8 mouse cellular contexts compared by ENCODE assay signal in the genomic region with DNA sequence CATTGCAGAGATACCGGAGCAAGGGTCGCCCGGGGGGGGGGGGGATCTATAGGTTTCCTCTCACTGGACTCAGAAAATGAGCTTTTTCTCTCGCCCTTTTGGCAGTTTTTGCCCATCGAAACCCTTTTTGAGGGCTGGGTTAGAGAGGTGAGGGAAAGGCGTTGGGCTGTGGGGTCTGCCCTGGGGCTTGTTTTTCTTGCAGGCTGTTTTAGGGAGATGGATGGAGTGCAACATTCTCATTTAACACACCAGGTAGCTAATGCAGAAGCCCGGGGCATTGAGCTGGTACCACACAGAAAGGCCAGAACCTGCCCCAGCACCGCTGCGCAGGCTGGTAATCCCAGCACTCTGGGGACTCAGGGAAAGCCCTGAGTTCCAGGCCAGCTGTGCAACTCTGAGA. TPM values are rescaled to one million over a fixed set of nuclear protein-coding genes. Genes with fewer than 3 reads are reported as not detected.
DNase-seq lines count a peak whose midpoint lies in the region; ATAC-seq and TF ChIP-seq lines count a peak whose summit lies in the region.

No protein-coding gene starts in this region.

- WGBS in heart, embryonic 10.5 days: 25% methylated on average over 9 of the region's 9 CpGs
- WGBS in forebrain, embryonic 11.5 days: 25% methylated on average over 9 of the region's 9 CpGs
- WGBS in kidney, postnatal 0 days: 35% methylated on average over 9 of the region's 9 CpGs
- WGBS in neural tube, embryonic 14.5 days: 22% methylated on average over 9 of the region's 9 CpGs

- no peak for ATAC-seq in G1E (ENCODE audit: extremely low read depth, insufficient number of reproducible peaks, low FRiP score, poor library complexity, severe bottlenecking)
- no peak for ATAC-seq in forebrain, embryonic 11.5 days (replicated peaks; ENCODE audit: low FRiP score)
- ATAC-seq in kidney, postnatal 0 days (replicated peaks; ENCODE audit: low FRiP score, low read depth): no peak
- no peak for ATAC-seq in neural tube, embryonic 14.5 days (ENCODE audit: low read depth)

- peak overlapping the region; percentile 45; the same call in 1 of the 2 replicates for H3K4me2 ChIP-seq in forebrain, embryonic 11.5 days (ENCODE audit: low read depth, low read length, severe bottlenecking)
- H3K4me2 ChIP-seq in kidney, postnatal 0 days (ENCODE audit: low read length): peak overlapping the region; percentile 54
- H3K4me2 ChIP-seq in neural tube, embryonic 14.5 days (ENCODE audit: low read depth, low read length): peak overlapping the region; percentile 47

- peak overlapping the region; percentile 69 for H3K4me3 ChIP-seq in heart, embryonic 10.5 days
- peak overlapping the region; percentile 71; the same call in 1 of the 2 replicates for H3K4me3 ChIP-seq in G1E (ENCODE audit: low read depth, low read length)
- peak overlapping the region; percentile 60 for H3K4me3 ChIP-seq in forebrain, embryonic 11.5 days (ENCODE audit: low read depth, low read length)
- H3K4me3 ChIP-seq in kidney, postnatal 0 days (replicated peaks; ENCODE audit: low read depth, low read length): peak overlapping the region; percentile 68
- H3K4me3 ChIP-seq in neural tube, embryonic 14.5 days (ENCODE audit: low read depth, low read length): peak overlapping the region; percentile 55

- peak overlapping the region; percentile 83 for H3K27ac ChIP-seq in heart, embryonic 10.5 days
- peak overlapping the region; percentile 78 for H3K27ac ChIP-seq in forebrain, embryonic 11.5 days (ENCODE audit: low read depth, low read length)
- peak overlapping the region; percentile 64 for H3K27ac ChIP-seq in kidney, postnatal 0 days
- peak overlapping the region; percentile 93 for H3K27ac ChIP-seq in neural tube, embryonic 14.5 days (ENCODE audit: low read depth, low read length)

- H3K9me3 ChIP-seq in heart, embryonic 10.5 days: no peaks in the 10 kb centered on the region
- H3K9me3 ChIP-seq in G1E (replicated peaks): no peaks in the 10 kb centered on the region
- no peaks in the 10 kb centered on the region for H3K9me3 ChIP-seq in forebrain, embryonic 11.5 days (ENCODE audit: control insufficient read depth, low read length)
- H3K9me3 ChIP-seq in kidney, postnatal 0 days (replicated peaks; ENCODE audit: low read length): no peaks in the 10 kb centered on the region
- H3K9me3 ChIP-seq in neural tube, embryonic 14.5 days (ENCODE audit: control insufficient read depth, low read length): no peaks in the 10 kb centered on the region

- peaks cover 27% of the 10 kb centered on the region for H3K36me3 ChIP-seq in heart, embryonic 10.5 days
- H3K36me3 ChIP-seq in G1E (replicated peaks): no peaks in the 10 kb centered on the region
- H3K36me3 ChIP-seq in forebrain, embryonic 11.5 days (ENCODE audit: control insufficient read depth, insufficient read depth, low read length): no peaks in the 10 kb centered on the region; the same call in 1 of the 2 replicates
- peaks cover under 1% of the 10 kb centered on the region; the same call in 1 of the 2 replicates for H3K36me3 ChIP-seq in kidney, postnatal 0 days (ENCODE audit: insufficient read depth, low read length)
- H3K36me3 ChIP-seq in neural tube, embryonic 14.5 days (ENCODE audit: control insufficient read depth, insufficient read depth, low read length): peaks cover 11% of the 10 kb centered on the region; the same call in 1 of the 2 replicates

- H3K9ac ChIP-seq in forebrain, embryonic 11.5 days (ENCODE audit: low read length): peak overlapping the region; percentile 52
- 0 out of 2 replicates have a peak overlapping the region, but pooled peaks have one; percentile 50 for H3K9ac ChIP-seq in kidney, postnatal 0 days (ENCODE audit: low read depth, low read length)
- peak overlapping the region; percentile 49 for H3K9ac ChIP-seq in neural tube, embryonic 14.5 days (replicated peaks; ENCODE audit: low read depth, low read length)

- TF ChIP-seq CTCF in G1E (IDR thresholded peaks at IDR 0.05; ENCODE audit: low read depth, low read length): no peak
- TF ChIP-seq CTCF in kidney, postnatal 0 days (IDR thresholded peaks at IDR 0.05; ENCODE audit: low read depth): no peak

- no peaks in the 10 kb centered on the region; the same call in 1 of the 2 replicates for H3K4me1 ChIP-seq in heart, embryonic 10.5 days
- peaks cover 11% of the 10 kb centered on the region; the same call in 1 of the 2 replicates for H3K4me1 ChIP-seq in G1E (ENCODE audit: insufficient read depth, low read depth, low read length)
- 0 out of 2 replicates have a peak, but pooled peaks cover 3% of the 10 kb centered on the region for H3K4me1 ChIP-seq in forebrain, embryonic 11.5 days (replicated peaks; ENCODE audit: control insufficient read depth, insufficient read depth, low read length)
- H3K4me1 ChIP-seq in kidney, postnatal 0 days (replicated peaks; ENCODE audit: insufficient read depth, low read length): no peaks in the 10 kb centered on the region; the same call in 1 of the 2 replicates
- H3K4me1 ChIP-seq in neural tube, embryonic 14.5 days (ENCODE audit: control insufficient read depth, insufficient read depth, low read length): peaks cover 18% of the 10 kb centered on the region

- DNase-seq in heart, embryonic 10.5 days (ENCODE audit: low spot score): no peak
- DNase-seq in heart, postnatal 25 days (ENCODE audit: low spot score): no peak
- DNase-seq in G1E (ENCODE audit: low spot score): no peak
- DNase-seq in forebrain, embryonic 11.5 days (ENCODE audit: low spot score): peak; percentile 52
- no peak for DNase-seq in kidney, postnatal 0 days (ENCODE audit: low spot score)
- DNase-seq in thymus, postnatal 0 days (ENCODE audit: low spot score): no peak
- no peak for DNase-seq in retina, embryonic 14.5 days (ENCODE audit: low spot score)

- intact Hi-C loops in heart, postnatal 25 days (cut with DNase I): loop anchor here (5.0 kb wide), 1 partner anchor 170 kb away; no protein-coding TSS in a partner anchor

- peaks cover 22% of the 10 kb centered on the region; the same call in 1 of the 2 replicates for H3K27me3 ChIP-seq in heart, embryonic 10.5 days (ENCODE audit: insufficient read depth, poor library complexity, severe bottlenecking)
- H3K27me3 ChIP-seq in G1E (ENCODE audit: insufficient read depth, low read length): peaks cover 18% of the 10 kb centered on the region; the same call in 1 of the 2 replicates
- no peaks in the 10 kb centered on the region for H3K27me3 ChIP-seq in forebrain, embryonic 11.5 days (ENCODE audit: control insufficient read depth, insufficient read depth, low read length)
- no peaks in the 10 kb centered on the region for H3K27me3 ChIP-seq in kidney, postnatal 0 days (ENCODE audit: insufficient read depth, low read length)
- H3K27me3 ChIP-seq in neural tube, embryonic 14.5 days (ENCODE audit: control insufficient read depth, insufficient read depth, low read length): no peaks in the 10 kb centered on the region

RNA-seq across cellular contexts. Expression of gene Maged1, which starts 0.6 kb away (rescaled TPM):
- 497 and 590 TPM in 2 replicates for polyA plus RNA-seq in heart, embryonic 10.5 days (2016; fragmentation: Nextera tagmentation; extraction: Ambion mirVana)
- total RNA-seq in heart, postnatal 25 days (2021): 100 to 1,000 TPM in 1 of 2 experiments, 10 to 100 TPM in 1; 96.9 to 102 TPM
- total RNA-seq in G1E (2014; fragmentation: Nextera tagmentation) (17.8 and 34.6 TPM in 2 replicates), G1E (2017) (15.9 and 18.1 TPM in 2 replicates)
- 9.6 and 11.0 TPM in 2 replicates for polyA plus RNA-seq in G1E (2012)
- 743 and 816 TPM in 2 replicates for polyA plus RNA-seq in forebrain, embryonic 11.5 days (2014; fragmentation: Nextera tagmentation; extraction: Ambion mirVana)
- 364 and 400 TPM in 2 replicates for polyA plus RNA-seq in kidney, postnatal 0 days (2015; fragmentation: Nextera tagmentation; extraction: Ambion mirVana)
- polyA plus RNA-seq in neural tube, embryonic 14.5 days (2014; fragmentation: Nextera tagmentation; extraction: Ambion mirVana): 1,148 and 1,177 TPM in 2 replicates
- 86.6 and 99.0 TPM in 2 replicates for polyA plus RNA-seq in thymus, postnatal 0 days (2015; fragmentation: Nextera tagmentation; extraction: Ambion mirVana)
